Mouse (Mus musculus) heart, embryonic 15.5 days (tissue): ENCODE data around the gene Harbi1. TPM values are rescaled to one million over a fixed set of nuclear protein-coding genes. Genes with fewer than 3 reads are reported as not detected.

Experiments used
- ATAC-seq: fragments of 200-750 bp; cut with Nextera tagmentation; replicated peaks from 2 replicates; pipeline ENCODE4 v1.8.0; 2017; ENCODE audit warnings: low read depth, moderate TSS enrichment; ENCODE audit not compliant: insufficient number of reproducible peaks, insufficient read depth, low FRiP score
- H3K27ac ChIP-seq: fragments of 300-500 bp; sonication (generic); 2 replicates; pipeline ENCODE4 v1.5.1; 2015; ENCODE audit warnings: mild to moderate bottlenecking, inconsistent platforms
- H3K27me3 ChIP-seq: fragments of 300-500 bp; sonication (generic); 2 replicates; pipeline ENCODE4 v1.6.1; 2015; ENCODE audit warnings: inconsistent platforms
- H3K36me3 ChIP-seq: fragments of 300-500 bp; sonication (generic); 2 replicates; pipeline ENCODE4 v1.6.1; 2015; ENCODE audit warnings: mild to moderate bottlenecking, inconsistent platforms
- H3K4me1 ChIP-seq: fragments of 300-500 bp; sonication (generic); replicated peaks from 2 replicates; pipeline ENCODE4 v1.6.1; 2015; ENCODE audit warnings: inconsistent platforms
- H3K4me2 ChIP-seq: fragments of 300-500 bp; sonication (generic); 2 replicates; pipeline ENCODE4 v1.6.1; 2015; ENCODE audit warnings: inconsistent platforms, mild to moderate bottlenecking, moderate library complexity
- H3K4me3 ChIP-seq: fragments of 300-500 bp; sonication (generic); 2 replicates; pipeline ENCODE4 v1.5.1; 2015; ENCODE audit warnings: mild to moderate bottlenecking, inconsistent platforms
- H3K9ac ChIP-seq: fragments of 300-500 bp; sonication (generic); 2 replicates; pipeline ENCODE4 v1.6.1; 2015; ENCODE audit warnings: mild to moderate bottlenecking, inconsistent platforms
- H3K9me3 ChIP-seq: fragments of 300-500 bp; sonication (generic); replicated peaks from 2 replicates; pipeline ENCODE4 v1.6.1; 2016; ENCODE audit warnings: inconsistent platforms
- WGBS: fragments of 180-500 bp; shearing (Covaris S2); methylation state at CpG from one replicate; pipeline ENCODE4 v1.1.7; 2015; ENCODE audit warnings: mixed read lengths; 5-methylcytosine and 5-hydroxymethylcytosine counted together
- polyA plus RNA-seq: library from polyadenylated mRNA; unstranded; fragments of >200 nt; fragmentation: Nextera tagmentation; extraction: Ambion mirVana; gene quantifications from 2 replicates; pipeline ENCODE4 v1.2.1, GENCODE M21; 2015

The Harbi1 gene
- polyA plus RNA-seq: 12.1 and 12.2 TPM in 2 replicates

DNA sequence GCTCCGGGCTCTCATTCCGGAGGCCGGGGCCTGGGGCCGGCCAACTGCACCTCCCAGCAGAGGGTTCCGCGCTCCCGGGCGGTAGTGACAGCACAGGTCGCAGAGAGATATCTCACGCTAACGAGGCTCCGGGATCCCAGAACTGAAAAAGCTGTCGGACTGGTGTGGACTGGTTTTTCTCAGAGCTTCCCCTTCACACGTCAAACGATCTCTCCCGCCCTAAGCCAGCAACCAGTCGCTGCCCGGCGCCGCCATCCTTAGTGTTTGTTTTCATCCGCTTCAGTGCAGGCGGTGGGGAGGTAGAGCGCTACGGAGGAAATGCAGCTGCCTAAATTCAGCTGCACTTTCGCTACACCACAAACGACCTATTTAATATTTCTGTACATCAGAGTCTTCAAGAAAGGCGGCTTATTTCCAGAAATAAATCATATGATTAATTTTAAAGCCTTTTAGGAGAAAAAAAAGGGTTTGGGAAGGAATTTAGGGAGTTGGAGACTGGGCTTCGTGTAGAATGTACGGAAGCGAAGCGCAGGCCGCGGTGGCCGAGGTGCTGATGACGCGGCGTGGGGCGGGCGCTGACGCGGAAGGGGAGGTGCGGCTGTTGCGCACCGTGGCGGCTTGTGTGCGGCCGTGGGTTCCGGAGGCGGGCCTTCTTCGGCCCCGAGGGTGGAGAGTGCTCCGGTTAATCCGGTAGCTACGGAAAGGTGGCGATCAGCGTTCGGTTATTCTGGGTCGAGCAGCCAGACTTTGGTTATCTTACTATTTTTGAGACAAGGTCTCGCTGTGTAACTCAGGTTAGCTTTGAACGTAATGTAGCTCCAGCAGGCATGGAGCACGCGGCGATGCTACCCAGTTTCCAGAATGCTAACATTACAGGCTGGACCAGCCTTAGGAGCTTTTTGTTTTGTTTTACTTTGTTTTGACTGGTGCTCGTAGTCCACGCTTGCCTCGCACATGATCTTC lies at the start of gene Harbi1, which contains the start of gene Atg13:
TSS of gene Harbi1 (plus strand) at position 581 of the 963 bp plus-strand sequence.
TSS of gene Atg13 (minus strand) at position 305 of the 963 bp plus-strand sequence.
- Histone ChIP-seq H3K27me3 (no peaks in the 10 kb centered on the region), H3K4me3 (peak within 1 kb of the TSS; percentile 96), H3K27ac (peak within 1 kb of the TSS; percentile 70), H3K9ac (peak within 1 kb of the TSS; percentile 85), H3K4me2 (peak within 1 kb of the TSS; percentile 77), H3K9me3 (no peaks in the 10 kb centered on the region), H3K4me1 (peaks cover 19% of the 10 kb centered on the region), H3K36me3 (no peaks in the 10 kb centered on the region)
- under 1% methylated on average over 66 of the region's 66 CpGs for WGBS
- peak; percentile 98 for ATAC-seq

DNA sequence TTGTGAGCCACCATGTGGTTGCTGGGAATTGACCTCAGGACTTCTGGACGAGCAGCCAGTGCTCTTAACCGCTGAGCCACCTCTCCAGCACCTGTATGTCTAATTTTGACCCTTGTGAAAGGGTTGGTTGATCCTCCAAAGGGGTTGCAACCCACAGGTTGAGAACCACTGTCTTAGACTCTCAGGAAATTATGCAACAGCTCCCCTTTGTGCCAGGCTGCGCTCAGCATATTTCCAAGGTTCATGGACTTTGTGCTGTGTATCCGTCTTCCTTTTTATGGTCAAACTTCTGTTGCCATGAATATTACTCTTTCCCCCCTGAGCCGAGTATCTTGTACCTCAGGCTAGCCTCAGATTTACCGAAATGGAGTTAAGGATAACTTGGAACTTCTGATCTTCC lies 49.7 kb upstream of the Harbi1 start:
- 93% methylated on average over 6 of the region's 6 CpGs for WGBS
- ATAC-seq: no peak
- Histone ChIP-seq H3K36me3 (peaks cover 82% of the 10 kb centered on the region), H3K27me3 (no peaks in the 10 kb centered on the region), H3K4me2 (no peak overlapping the region), H3K9me3 (no peaks in the 10 kb centered on the region), H3K4me1 (peaks cover 13% of the 10 kb centered on the region), H3K27ac (no peak overlapping the region), H3K4me3 (no peak overlapping the region), H3K9ac (no peak overlapping the region)

DNA sequence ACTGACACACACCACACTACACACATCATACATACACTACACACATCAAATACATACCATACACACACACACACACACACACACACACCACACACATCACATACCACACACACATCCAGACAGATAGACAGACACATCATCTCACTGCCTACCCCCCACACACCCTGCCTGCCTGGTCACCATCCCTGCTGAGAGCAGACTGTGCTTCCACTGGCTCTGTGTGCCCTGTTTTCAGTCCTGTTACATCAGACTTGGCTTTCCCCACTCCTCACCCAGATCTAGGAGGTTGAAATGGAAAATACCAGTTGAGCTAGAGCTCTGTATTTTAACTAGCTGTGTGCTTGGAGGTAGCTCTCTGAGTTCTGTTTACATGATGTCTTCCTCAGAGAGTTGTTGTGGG lies 45.9 kb upstream of the Harbi1 start:
- no peak overlapping the region for H3K4me2 ChIP-seq
- H3K27me3 ChIP-seq: no peaks in the 10 kb centered on the region
- ATAC-seq: no peak
- peaks cover 10% of the 10 kb centered on the region for H3K4me1 ChIP-seq
- H3K9ac ChIP-seq: no peak overlapping the region
- H3K27ac ChIP-seq: no peak overlapping the region
- no peak overlapping the region for H3K4me3 ChIP-seq
- peaks cover 69% of the 10 kb centered on the region for H3K36me3 ChIP-seq
- no peaks in the 10 kb centered on the region for H3K9me3 ChIP-seq

DNA sequence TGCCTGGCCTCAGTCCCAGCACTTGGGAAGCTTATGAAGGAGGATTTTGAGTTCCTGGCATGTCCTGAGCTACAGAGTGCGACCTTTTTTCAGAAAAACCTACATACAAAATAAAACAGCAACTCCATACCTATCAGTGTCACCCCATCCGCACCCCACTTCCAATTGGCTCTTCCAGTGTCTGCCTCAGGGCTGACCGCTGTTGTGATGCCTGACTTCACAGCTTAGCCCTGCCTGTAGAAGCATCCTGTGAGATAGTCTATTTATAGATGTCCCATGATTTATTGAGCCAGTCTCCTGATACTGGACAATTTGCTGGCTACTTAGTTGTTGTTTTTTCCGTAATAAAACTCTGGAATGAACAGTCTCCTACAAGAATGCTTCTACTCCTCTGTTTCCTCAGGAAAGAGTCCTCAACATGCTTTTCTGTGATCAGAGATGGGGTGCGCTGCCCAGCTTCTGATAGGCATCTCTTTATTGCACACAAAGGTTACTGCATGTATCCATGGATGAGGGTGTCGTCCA lies 44.2 kb upstream of the Harbi1 start:
- H3K4me3 ChIP-seq: no peak overlapping the region
- H3K4me1 ChIP-seq: peaks cover 10% of the 10 kb centered on the region
- 74% methylated on average over 6 of the region's 6 CpGs for WGBS
- H3K4me2 ChIP-seq: no peak overlapping the region
- H3K36me3 ChIP-seq: peaks cover 75% of the 10 kb centered on the region
- H3K9ac ChIP-seq: no peak overlapping the region
- no peak for ATAC-seq
- no peaks in the 10 kb centered on the region for H3K27me3 ChIP-seq
- no peak overlapping the region; the same call in 1 of the 2 replicates for H3K27ac ChIP-seq
- H3K9me3 ChIP-seq: no peaks in the 10 kb centered on the region

DNA sequence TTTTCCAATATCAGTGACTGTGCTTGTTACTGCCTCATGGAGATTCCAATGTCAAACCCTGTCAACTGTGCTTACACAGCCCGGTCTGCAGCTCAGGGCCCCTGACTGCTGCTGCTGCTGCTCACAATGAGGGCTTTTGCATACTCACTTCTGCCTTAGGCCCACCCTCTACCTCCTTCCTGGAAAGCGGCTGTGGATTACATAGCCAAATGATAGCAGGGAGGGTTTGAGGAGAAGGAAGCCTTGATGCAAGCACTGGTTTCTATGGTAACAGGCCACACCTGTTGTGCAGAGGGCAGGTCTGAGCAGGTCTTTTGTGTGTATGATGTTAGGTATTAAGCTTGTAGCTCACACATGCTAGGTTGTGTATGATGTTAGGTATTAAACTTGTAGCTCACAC lies 42.9 kb upstream of the Harbi1 start:
- WGBS: 66% methylated on average over 2 of the region's 2 CpGs
- peaks cover 10% of the 10 kb centered on the region for H3K4me1 ChIP-seq

DNA sequence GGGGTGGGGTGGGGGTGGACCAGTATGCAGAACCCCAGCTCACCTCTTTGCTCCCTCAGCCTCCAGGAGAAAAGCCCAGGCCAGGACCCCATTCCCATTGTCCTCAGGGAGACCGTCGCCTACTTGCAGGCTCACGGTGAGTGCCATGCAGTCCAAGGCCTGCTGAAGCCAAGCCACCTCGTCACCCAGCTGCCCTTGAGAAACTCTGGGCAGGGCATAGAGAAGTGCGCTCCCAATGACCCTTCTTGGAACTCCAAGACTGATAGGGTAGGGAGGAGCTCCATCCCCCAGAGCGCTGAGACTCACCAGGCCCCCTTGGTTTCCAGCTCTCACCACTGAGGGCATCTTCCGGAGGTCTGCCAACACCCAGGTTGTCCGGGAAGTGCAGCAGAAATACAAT lies 41.3 kb upstream of the Harbi1 start:
- no peaks in the 10 kb centered on the region for H3K9me3 ChIP-seq
- ATAC-seq: no peak
- H3K27ac ChIP-seq: no peak overlapping the region
- peaks cover 65% of the 10 kb centered on the region for H3K36me3 ChIP-seq
- no peak overlapping the region for H3K4me2 ChIP-seq
- H3K4me3 ChIP-seq: no peak overlapping the region
- peaks cover 10% of the 10 kb centered on the region for H3K4me1 ChIP-seq
- 86% methylated on average over 8 of the region's 8 CpGs for WGBS
- H3K27me3 ChIP-seq: no peaks in the 10 kb centered on the region
- no peak overlapping the region for H3K9ac ChIP-seq

More for the DNA sequence above, 42.9 kb upstream of the Harbi1 start:
- no peak overlapping the region for H3K4me2 ChIP-seq
- H3K27ac ChIP-seq: no peak overlapping the region
- no peak overlapping the region for H3K9ac ChIP-seq
- no peaks in the 10 kb centered on the region for H3K9me3 ChIP-seq
- no peak for ATAC-seq
- H3K36me3 ChIP-seq: peaks cover 69% of the 10 kb centered on the region
- no peaks in the 10 kb centered on the region for H3K27me3 ChIP-seq
- H3K4me3 ChIP-seq: no peak overlapping the region

DNA sequence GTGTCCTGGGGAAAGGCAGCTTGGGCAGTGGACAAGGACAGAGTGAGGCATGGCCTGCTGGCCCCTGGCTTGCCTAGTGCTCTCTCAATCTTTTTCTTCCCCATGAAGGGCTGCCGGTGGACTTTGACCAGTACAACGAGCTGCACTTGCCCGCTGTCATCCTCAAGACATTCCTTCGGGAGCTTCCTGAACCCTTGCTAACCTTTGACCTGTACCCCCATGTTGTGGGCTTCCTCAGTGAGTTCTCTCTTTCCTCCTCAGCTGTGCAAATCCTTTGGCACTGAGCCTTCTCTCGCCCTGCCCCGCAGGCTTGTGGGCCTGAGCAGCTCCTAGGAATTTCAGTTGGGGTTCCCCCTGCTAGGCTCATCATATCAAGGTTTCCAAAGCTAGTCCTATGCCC lies 40.6 kb upstream of the Harbi1 start:
- H3K4me3 ChIP-seq: no peak overlapping the region
- no peak overlapping the region for H3K9ac ChIP-seq
- 92% methylated on average over 6 of the region's 6 CpGs for WGBS
- peaks cover 66% of the 10 kb centered on the region for H3K36me3 ChIP-seq
- H3K27me3 ChIP-seq: no peaks in the 10 kb centered on the region
- H3K4me1 ChIP-seq: peaks cover 10% of the 10 kb centered on the region
- no peaks in the 10 kb centered on the region for H3K9me3 ChIP-seq
- H3K27ac ChIP-seq: no peak overlapping the region
- ATAC-seq: no peak
- no peak overlapping the region for H3K4me2 ChIP-seq

DNA sequence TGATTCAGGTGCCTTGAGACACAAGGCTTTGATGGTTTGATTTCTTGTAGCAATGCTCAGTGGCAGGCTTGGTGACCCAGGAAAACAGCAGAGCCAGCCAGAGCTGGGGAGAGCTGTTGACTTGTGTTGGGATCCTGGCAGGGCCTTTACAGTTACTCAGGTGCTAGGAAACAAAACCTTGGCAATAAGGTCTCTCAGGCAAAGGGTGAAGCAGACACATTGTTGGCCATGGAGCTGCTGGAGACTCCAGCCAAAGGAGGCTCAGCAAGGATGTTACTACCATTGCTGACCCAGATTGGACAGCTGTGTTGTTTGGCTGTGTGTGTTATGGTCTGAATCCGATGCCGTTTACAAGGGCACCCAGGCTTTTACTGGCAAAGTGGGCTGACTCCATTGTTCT lies 37.1 kb upstream of the Harbi1 start:
- Histone ChIP-seq H3K4me2 (no peak overlapping the region), H3K4me3 (no peak overlapping the region), H3K4me1 (no peaks in the 10 kb centered on the region), H3K27me3 (no peaks in the 10 kb centered on the region), H3K9me3 (no peaks in the 10 kb centered on the region), H3K27ac (no peak overlapping the region), H3K9ac (no peak overlapping the region), H3K36me3 (peaks cover 77% of the 10 kb centered on the region)
- ATAC-seq: no peak
- 85% methylated on average over 2 of the region's 2 CpGs for WGBS

DNA sequence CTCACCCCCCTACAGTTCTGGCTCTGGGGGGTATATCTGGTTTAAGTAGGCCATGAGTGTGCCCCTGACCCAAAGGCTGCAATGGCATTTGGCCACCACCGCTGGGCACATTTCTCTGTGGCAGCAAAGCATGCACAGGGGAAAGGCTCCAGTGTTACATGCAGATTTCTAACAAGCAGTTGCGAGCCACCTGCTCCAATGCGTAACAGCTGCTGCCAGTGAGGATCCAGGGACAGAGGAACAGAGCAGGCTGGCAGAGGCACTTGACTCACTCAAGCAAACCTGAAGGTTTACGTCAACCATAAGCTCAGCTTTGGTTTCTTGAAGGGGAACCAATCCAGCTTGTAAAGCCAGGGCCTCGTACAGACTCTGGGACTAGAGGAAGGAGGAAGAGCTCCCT lies 35.8 kb upstream of the Harbi1 start:
- WGBS: 90% methylated on average over 5 of the region's 5 CpGs
- Histone ChIP-seq H3K9ac (no peak overlapping the region), H3K27ac (no peak overlapping the region), H3K9me3 (no peaks in the 10 kb centered on the region), H3K4me3 (no peak overlapping the region), H3K36me3 (peaks cover 76% of the 10 kb centered on the region), H3K4me1 (no peaks in the 10 kb centered on the region), H3K27me3 (no peaks in the 10 kb centered on the region), H3K4me2 (no peak overlapping the region)
- ATAC-seq: no peak

DNA sequence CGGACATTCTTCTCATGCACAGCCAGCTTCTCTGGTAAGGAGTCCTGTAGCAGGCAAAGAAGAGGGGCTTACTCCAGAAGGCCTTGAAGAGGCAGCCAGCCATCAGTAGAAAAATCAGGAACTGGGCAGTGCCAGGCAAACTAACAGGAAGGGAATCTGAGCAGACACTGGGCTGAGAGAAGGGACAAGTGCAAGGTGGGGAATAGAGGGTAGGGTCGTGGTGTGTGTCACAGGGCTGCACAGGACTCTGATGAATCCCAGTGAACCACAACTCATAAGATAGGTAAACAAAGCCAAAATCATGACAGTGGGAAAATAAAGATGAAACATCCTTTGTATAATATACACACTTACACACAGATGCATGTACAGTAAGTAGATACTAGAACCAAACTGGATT lies 34.2 kb upstream of the Harbi1 start:
- H3K9ac ChIP-seq: no peak overlapping the region
- no peak for ATAC-seq
- no peak overlapping the region for H3K27ac ChIP-seq
- H3K4me2 ChIP-seq: no peak overlapping the region
- H3K4me3 ChIP-seq: no peak overlapping the region
- no peaks in the 10 kb centered on the region for H3K27me3 ChIP-seq
- WGBS: 74% methylated on average over 2 of the region's 2 CpGs
- H3K4me1 ChIP-seq: no peaks in the 10 kb centered on the region
- peaks cover 69% of the 10 kb centered on the region for H3K36me3 ChIP-seq
- H3K9me3 ChIP-seq: no peaks in the 10 kb centered on the region

DNA sequence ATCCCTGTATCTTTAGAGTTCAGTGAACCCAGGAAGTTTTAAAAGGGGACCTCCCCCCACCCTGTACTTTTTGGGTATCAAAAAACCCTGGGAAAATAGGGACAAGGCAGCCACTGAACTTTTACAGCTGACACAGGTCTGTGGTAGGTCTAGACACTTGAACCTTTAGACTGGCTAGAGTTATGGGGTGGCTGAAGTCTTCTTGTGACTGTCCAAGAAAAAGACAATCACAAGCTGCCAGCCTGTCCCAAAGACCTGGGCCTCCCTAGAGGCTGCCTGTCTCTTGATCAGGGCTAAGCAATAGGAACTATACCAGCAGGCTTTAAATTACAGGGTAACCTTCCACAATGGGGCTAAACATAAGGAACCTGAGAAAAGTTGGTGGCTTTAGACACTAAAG lies 33.7 kb upstream of the Harbi1 start:
- no peak overlapping the region for H3K27ac ChIP-seq

More for the DNA sequence above, 33.7 kb upstream of the Harbi1 start:
- Histone ChIP-seq H3K9me3 (no peaks in the 10 kb centered on the region), H3K9ac (no peak overlapping the region), H3K4me1 (no peaks in the 10 kb centered on the region), H3K36me3 (peaks cover 69% of the 10 kb centered on the region), H3K27me3 (no peaks in the 10 kb centered on the region), H3K4me3 (no peak overlapping the region), H3K4me2 (no peak overlapping the region)
- ATAC-seq: no peak
